Mouse (Mus musculus) cerebellum, adult 8-10 months (tissue): ENCODE data around the gene Mcm9.
"Not testable (repeated sequence)": the region's sequence is repeated elsewhere in the genome, so short reads cannot be mapped to it uniquely, and the experiment has no call there.

ENCODE experiments used
- DNase-seq: peaks from one replicate; pipeline ENCODE4 v3.0.0; 2022

The Mcm9 gene

GRCm38 (mm10) chr10:53630339-53630738 lies at the start of gene Mcm9:
Gene Mcm9 (minus strand): TSS chr10:53630439.
- DNase-seq: not testable (repeated sequence)

GRCm38 (mm10) chr10:53661788-53662187 lies 31.5 kb upstream of the Mcm9 start:
- DNase-seq: no peak

DNA sequence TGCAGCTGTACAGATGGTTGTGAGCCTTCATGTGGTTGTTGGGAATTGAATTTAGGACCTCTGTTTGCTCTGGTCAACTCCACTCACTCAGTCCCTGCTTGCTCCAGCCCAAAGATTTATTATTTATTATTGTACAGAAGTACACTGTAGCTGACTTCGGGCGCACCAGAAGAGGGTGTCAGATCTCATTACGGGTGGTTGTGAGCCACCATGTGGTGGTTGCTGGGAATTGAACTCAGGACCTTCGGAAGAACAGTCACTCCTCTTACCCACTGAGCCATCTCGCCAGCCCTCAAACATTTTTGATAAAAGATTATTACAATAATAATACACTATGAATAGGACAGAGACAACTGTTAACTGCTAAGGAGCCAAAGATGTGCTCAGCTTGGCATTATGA lies 24.0 kb upstream of the Mcm9 start:
- not testable (repeated sequence) for DNase-seq

DNA sequence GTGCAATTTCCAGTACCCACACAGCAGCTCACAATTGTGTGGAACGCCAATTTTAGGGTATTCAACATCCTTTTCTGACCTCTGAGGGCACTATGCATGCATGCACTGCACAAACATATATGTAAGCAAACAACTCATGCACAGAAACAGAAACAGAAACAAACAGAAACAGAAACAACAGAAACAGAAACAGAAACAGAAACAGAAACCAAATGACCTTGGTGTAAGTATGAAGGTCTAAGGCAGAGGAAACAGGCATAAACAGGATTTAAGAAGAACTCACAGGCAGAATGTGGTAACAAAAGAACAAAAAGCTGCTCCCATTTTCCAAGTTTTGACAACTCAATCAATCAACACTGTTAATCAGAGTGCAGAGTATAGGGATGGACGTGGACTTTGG lies 20.4 kb upstream of the Mcm9 start:
- DNase-seq: no peak

DNA sequence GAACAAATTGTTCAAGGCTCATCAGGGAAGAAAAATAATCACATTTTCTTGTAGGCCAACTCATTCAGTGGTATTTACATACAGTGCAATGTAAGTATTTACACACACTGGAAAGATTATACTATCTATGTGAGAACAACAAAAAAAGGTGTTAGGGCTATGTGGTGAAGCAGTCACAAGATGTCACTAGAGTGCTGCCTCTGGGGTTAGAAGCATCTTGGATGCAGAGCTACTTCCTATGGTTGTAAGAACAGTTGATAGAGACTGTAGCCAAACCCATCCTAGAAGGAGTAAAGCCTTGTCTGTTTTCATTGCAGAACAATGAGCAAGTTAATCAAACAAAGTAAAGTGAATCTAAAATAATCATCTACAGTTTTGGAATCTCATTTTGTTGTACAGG lies 11.3 kb upstream of the Mcm9 start:
- peak; percentile 48 for DNase-seq

DNA sequence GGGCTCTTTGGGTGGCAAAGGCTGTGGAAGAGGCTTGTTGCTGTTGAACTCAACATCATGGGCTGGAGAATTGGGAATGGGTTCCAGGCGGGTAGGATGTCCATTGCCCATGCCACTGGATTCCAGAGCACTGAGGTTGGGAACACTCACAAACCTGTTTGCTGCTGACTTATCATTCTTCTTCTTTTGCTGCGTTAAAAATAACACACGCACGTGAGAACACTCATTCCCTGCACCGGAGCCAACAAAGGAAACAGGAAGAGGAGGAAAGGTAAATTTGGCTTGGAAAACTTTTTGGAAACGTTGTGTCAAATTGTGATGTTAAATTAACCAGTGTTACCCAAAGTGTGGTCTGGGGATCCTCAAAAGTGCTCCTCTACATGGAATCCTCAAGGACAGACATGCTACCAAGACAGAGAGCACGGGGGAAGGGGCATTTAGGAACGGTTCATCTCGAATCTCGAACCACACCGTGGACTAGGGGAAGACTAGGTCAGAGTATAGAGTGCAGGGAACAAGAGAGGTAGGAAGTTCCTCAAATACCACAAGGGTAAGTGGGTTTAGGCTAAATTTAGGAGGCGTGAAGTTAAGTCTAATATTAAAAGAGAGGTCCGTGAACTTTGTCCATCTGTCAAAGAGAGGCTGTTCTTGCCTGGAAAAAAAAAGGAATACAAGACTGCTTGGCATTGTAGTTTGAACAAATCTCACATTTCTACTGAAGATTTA lies 5.2 kb upstream of the Mcm9 start:
- no peak for DNase-seq

- DNase-seq: no peak
Measured at GRCm38 (mm10) chr10:53634160-53634559, 3.9 kb upstream of the Mcm9 start.

DNA sequence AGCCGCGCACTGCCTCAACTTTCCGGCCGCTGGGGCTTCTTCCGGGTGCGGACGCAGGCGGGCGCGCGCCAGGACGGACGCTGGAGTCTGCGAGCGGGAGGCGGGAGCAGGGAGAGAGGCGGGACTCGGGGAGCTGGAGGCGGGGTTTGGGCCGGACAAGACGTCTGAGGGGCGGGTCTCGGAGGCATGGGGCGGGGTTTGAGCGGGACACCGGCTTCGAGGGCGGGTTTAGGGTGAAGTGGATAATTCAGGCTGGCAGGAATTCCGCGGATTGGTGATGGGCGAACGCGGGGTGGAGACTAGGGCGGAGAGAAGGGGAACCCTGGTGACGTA lies 355 bp downstream of the Mcm9 start:
- peak; percentile 97 for DNase-seq

DNA sequence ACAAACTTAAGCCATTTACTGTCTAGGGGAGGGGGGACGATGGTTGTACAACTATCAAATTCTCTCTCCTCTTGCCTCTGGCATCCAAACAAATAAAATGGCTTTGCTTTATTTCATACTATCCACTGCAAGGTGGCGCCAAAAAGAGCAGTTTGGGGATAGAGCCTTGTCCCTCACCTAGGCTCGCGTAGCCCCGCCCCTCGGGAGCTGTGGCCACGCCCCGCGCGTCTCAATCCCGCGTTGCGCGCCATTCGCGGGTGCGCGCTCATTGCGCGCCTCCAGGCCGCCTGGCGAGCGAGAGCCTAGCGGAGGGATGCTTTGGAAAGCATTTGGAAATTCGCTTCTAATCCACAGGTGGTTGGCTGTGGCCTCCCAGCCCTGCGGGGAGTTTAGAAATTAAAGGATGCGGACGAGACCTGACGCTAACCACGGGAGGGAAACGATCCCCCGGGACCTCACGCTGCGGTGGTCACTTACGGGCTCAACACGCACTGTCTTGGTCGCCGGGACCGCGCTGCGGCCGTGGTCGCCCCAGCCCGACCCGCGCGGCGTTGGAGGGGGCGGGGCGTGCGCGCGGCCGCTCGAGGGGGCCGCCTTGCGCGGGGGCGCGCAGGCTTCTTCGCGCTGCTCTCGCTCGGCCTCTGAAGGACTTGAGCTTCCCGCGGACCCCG lies 857 bp downstream of the Mcm9 start:
- peak; percentile 98 for DNase-seq

GRCm38 (mm10) chr10:53615850-53616616 lies 14.2 kb downstream of the Mcm9 start:
- DNase-seq: no peak

DNA sequence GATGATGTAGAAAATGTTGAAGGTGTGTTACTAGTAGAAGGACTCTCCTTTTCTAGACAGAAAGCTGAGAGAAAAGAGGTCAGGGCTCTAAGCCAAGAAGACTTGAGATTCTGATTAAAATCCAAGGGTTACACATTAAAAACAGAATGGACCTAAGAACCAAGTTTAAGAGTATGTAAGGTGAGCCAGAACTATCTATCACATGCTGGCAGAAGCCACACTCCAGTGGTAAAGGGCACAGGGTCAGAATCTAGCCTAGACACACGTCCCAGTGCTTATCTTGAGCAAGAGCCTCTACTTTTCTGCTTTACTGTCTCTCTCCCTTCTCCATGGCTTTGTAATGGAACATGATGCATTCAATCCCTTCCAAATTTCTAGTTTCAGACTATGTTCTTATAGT lies 16.3 kb downstream of the Mcm9 start:
- DNase-seq: no peak

DNA sequence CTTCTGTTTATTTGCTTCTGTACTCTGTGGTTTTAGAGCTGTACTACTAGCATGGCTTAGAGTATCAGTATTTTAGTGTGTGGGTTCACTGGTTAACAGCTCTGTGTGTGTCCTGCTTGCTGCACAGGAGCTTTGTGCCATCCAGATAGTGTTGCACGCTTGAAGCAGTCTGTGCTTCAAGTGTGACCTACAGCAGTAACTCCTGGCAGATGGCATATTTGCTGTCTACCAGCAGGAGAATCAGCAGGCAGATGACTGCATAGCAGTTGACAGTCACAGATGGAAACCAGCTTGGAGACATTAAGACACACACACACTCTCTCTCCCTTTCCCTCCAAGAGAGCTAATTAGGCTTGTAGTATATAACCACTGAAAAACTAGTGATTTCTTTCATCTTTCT lies 18.1 kb downstream of the Mcm9 start:
- DNase-seq: peak; percentile 73

DNA sequence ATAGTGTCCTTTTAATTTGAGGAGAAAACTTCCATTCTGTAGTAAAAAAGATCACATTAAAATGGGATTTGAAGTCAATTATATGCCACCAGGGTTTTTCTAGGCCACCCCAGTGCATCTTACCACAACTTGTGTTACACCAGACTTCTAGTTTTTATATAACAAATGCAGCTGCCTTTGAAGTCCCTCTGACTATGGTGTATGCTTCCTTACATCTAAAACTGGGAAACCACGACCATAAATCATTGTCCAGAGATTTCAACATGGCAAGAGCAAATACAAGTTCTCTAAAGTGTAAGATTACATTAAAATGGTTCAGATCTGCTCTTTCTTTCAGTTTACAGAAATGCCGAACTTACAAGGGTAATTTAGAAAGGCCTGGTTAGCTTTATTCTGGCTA lies 22.0 kb downstream of the Mcm9 start:
- DNase-seq: no peak

DNA sequence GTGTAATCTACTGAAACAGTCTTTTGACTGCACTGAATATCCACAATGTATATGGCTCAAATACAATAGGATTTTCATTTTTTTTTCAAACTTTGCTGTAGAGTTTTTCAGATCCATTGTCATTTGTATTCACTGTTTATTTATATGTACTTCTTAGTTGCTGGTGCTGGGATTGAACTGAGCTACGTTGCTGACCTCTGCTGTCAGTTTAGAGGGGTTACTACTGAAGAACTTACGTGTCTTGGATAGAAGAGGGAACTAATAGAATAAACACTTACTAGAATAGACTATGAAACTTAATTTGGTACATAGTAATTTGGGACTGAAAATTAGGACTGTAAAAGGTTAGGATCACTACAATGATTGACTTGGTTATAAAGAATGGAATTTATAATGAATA lies 24.9 kb downstream of the Mcm9 start:
- DNase-seq: no peak

GRCm38 (mm10) chr10:53598821-53599220 lies 31.4 kb downstream of the Mcm9 start:
- no peak for DNase-seq

DNA sequence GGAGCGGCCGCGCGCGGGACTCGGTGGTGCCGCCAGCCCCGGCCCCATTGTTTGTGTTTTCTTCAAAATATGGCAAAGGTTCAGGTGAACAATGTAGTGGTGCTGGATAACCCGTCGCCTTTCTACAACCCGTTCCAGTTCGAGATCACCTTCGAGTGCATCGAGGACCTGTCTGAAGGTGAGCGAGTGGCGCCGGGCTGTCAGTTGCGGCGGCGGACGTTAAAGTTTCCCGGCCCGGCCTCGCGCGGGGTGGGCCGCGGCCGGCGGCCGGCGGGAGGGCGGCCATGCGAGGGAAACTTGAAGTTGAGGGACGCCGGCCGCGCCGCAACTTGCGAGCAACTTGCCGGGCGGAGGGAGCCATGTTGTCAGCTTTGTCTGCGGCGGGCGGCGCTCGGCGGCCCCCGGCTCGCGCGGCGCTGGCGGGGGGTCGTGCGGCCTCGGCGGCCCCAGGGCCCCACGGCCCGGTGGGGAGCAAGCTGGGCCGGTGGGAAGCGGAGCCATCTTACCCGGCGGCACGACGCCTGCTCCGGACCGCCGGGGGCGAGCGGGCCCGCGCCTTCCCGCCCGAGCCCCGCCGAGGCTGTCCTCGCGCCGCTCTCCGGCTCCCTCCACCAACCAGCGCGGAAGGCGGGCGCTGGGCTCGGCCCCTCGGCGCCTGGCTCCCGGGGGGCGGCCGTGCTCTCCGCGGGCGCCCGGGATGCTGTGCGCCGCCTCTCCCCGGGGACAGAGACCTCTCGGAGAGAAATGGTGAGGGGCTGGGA lies 32.9 kb downstream of the Mcm9 start:
- peak; percentile 41 for DNase-seq

GRCm38 (mm10) chr10:53596677-53597120 lies 33.5 kb downstream of the Mcm9 start, which contains the start of gene Asf1a:
Gene Asf1a (plus strand): TSS chr10:53596757.
- DNase-seq: peak; percentile 97

DNA sequence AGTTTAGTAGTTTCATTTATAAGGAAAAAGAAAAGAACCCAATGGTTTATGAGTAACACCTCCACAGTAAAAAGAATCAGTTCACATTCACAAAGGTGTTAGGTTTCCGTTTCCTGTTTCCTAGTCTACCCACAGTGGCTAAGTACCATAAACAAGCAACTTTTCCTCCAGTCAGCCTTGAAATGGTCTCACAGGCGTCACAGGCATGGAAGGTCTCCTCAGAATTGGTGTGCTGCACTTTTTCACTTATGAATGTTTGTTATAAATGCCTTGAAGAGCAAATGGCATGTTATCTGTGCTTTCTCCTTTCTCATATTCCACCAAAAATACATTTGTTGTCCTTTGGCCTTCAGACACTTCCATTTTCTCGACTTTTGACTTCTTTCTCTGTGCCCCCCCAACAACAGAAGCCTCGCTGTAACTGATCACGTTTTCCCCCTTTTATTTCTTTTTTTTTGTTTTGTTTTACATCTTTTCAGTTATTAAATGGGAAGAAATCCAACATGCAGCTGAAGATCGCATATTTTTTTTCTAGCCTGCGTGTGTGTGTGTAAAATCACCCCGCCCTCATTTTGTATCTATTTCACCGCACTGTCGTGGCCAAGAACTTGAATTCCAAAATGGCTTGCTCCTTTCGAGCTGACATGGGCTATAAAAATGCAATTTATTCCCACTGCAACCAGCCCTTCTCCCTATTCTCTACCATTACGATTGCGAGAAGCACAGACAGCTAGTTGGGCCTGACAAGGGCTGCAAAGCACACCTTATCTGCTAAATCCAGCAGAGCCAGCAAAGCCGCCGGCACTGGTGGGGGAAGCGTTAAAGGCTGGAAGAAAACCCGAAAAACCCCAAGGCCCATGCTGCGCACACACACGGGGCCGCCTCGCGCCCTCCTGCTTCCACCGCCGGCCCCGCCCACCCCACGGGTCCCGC lies 34.2 kb downstream of the Mcm9 start:
- DNase-seq: peak; percentile 82

DNA sequence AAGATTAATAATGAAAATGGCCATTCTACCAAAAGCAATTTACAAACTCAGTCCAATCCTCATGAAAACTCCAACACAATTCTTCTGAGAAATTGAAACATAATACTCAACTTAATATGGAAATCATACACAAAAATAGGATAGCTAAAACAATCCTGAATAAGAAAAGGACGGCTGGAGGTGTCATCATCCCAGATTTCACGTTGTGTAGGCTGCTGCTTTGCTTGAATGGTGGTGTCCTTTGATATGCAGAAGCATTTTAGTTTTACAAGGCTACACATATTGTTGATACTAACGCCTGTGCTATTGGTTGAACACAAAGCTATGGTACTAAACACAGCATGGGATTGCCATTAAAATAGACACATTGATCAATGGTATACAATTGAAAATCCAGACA lies 44.5 kb downstream of the Mcm9 start:
- no peak for DNase-seq

DNA sequence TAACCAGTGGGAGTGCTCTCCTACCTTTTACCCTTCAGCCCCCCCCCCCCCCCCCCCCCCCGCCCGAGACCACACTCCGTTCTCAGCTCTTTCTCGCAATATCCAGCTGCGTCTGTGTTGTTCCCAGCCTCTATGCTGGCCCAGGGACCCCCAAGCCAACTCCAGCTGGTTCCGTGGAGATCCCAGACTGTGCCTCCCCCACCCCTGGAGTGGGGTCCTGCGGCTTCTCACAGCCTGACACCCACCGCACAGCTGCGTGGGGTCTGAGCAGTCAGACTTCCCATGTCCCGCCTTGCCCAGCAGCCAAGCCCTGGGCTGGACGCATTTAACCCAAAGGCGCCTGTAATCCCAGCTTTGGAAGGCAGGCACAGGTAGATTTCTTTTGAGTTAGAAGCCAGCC lies 49.2 kb downstream of the Mcm9 start:
- no peak for DNase-seq

GRCm38 (mm10) chr10:53580621-53581081 lies 49.6 kb downstream of the Mcm9 start:
- peak; percentile 43 for DNase-seq

GRCm38 (mm10) chr10:53580137-53580536 lies 50.1 kb downstream of the Mcm9 start:
- no peak for DNase-seq
